Mouse (Mus musculus) thymus, postnatal 0 days (tissue): ENCODE results near the gene Zmynd8. TPM values are rescaled to one million over a fixed set of nuclear protein-coding genes. Genes with fewer than 3 reads are reported as not detected.
A peak's percentile ranks its signal among the peaks of the same experiment; 100 is the strongest.

ENCODE experiments used
- DNase-seq: peaks from one replicate; pipeline ENCODE4 v3.0.0-alpha.2; 2015; ENCODE audit warnings: low spot score
- polyA plus RNA-seq: library from polyadenylated mRNA; unstranded; fragments of >200 nt; fragmentation: Nextera tagmentation; extraction: Ambion mirVana; gene quantifications from 2 replicates; pipeline ENCODE4 v1.2.1, GENCODE M21; 2015

Zmynd8 gene
- polyA plus RNA-seq, 1 experiment from 2014 or later, result 46.7 TPM

DNA sequence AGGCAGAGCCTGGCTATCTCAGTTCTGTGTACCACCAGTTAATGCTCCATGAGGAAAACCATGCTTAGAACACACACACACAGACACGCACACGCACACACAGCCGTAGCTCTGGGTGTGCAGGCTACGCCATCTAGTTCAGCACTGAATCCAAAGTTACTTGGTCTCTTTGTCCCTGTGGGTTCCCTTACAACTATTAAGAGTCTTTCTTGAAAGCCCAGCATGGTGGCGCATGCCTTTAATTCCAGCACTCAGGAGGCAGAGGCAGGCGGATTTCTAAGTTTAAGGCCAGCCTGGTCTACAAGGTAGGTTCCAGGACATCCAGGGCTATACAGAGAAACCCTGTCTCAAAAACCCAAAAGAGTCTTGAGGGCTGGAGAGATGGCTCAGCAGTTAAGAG is 38.4 kb downstream of the Zmynd8 start:
- DNase-seq, result no peak

DNA sequence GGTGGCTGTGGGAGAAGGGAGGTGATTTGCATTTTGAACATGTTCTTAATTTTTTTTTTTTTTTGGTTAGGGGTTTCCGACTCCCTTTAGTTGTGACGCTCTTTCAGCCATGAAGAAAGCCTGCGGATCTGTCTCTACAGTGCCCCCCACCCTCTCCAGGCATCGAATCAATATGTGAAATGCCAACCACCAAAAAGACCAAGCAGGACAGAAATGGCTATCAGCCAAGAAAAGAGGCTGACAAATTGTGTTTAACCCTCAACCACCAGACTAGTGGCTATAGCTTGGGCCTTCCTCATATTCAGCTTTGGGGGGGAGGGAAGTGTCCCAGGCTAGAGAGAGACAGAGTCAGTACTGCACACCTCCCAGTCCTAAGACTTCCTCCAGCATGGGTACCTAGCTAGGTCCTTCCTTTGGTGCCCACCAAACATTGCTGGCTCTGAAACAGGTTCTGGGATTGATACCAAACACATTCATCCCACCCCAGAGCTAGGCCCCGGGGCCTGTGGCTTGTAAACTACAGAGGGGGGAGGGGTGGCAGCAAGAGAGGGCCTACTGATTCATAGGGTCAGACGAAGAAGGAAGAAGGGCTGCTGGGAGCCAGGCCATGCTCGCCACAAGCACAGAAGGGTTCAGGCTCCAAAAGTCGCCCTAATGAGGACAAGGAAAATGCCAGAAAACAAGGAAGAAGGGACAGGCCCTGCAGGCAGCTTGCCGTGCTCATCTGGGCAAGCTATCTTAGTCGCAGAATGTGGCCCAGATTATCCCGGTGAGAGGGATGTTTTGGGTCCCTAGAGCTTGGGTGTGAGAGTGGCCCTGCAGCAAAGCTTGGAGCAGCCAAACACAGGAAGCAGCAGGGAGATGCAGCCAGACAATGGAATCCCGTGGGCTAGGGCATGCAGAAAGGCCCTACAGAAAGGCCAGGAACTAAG is 40.1 kb downstream of the Zmynd8 start:
- no peak for DNase-seq

DNA sequence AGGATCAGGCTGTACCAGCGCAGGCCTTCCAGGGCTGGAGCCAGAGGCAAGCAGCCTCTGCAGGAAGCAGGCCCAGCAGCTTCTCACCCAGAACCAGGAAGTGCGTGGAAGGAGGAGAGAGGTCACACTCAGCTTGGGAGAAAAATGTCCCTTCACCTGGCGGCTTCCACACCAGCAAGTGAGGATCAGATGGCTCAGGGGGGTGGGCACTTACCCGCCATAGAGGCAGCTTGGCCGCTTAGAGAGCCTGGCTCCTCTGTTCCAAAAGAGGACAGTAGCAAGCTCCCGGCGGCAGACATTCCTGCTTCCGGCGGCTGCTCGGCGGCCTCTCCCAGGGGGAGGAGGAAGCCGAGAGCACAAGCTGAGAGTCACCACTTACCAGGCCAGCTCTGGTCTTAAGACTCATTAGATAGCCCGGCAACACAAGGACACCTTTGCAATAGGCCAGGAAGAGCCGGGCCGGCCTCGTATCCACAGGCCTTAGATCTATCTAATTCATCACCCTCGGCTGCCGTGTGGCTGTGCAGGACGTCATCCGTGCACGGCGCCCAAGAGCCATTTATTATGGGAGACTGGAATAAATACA is 40.9 kb downstream of the Zmynd8 start:
- peak; percentile 39 for DNase-seq

DNA sequence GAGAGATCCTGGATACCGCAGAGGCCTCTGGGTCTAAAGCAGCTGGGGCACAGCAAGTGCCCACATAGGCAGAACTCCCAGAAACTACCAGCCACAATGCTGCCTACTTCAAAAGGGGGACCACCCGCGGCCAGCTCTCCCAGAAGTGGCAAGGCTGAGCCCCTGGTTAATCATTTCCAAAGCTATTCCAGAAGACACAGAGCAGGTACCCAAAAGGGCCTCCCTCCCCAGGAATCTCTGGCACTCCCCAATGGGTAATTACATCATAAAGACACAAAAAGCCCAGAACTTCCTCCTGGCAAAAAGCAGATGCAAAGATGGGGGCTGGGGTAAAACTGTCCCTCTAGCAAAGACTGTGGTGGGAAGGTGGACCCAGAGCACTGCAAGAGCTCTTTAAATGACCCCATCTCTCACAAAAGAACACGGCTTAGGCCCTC is 41.4 kb downstream of the Zmynd8 start:
- DNase-seq, result no peak

DNA sequence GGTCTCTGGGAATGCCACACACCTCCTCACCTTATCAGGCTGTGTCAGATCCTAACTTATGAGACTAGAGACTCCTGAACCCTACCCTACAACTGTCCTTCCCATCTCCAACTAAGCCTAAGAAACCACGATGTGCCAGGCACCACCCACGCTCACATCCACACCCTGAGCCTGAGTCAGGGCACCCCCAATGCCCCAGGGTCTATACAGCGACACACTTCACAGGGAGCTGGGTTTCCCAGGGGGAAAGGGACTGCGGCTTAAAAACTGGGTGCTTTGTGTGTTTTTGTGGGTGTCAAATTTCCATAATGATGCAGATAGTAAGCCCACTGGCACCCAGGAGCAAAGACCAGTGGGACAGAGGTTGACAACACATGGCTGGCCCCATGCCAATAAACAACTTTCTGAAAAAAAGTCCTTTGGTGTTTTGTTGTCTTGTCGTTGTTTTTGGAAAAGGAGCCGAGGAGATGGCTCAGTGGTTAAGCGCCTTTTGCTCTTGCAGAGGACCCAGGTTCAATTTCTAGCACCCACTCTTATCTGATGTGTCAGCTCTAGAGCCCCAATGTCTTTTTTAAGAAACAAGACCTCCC is 42.1 kb downstream of the Zmynd8 start:
- no peak for DNase-seq

DNA sequence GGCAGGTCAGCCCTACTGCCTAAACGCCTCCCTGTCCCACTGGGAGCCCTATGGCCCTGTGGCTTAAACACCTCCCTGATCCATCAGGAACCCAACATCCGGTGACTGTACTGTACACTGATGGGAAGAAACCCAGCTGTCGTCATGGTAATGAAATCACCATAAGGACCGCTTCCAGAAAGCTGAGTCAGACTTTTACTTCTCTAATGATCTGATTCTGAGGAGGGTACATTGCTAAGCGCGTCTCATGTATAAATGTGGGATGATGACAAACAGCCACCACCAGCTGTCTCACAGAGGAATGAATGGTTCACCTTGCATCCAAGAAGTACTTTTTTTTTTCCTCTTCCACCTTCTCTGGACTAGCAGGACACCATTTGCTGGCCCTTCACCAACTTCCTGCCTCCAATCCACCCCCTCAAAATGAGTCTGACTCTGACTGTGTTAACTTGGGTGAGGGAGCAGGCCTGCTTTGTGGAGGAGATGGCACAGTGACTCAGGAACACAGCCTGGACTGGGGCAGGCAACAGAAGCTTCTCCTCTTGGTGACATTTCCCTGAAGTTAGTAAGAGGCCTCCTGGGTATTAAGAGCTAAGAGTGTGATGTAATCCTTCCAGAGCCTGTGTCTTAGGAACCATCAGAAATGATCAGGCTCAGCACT is 43.0 kb downstream of the Zmynd8 start:
- no peak for DNase-seq

DNA sequence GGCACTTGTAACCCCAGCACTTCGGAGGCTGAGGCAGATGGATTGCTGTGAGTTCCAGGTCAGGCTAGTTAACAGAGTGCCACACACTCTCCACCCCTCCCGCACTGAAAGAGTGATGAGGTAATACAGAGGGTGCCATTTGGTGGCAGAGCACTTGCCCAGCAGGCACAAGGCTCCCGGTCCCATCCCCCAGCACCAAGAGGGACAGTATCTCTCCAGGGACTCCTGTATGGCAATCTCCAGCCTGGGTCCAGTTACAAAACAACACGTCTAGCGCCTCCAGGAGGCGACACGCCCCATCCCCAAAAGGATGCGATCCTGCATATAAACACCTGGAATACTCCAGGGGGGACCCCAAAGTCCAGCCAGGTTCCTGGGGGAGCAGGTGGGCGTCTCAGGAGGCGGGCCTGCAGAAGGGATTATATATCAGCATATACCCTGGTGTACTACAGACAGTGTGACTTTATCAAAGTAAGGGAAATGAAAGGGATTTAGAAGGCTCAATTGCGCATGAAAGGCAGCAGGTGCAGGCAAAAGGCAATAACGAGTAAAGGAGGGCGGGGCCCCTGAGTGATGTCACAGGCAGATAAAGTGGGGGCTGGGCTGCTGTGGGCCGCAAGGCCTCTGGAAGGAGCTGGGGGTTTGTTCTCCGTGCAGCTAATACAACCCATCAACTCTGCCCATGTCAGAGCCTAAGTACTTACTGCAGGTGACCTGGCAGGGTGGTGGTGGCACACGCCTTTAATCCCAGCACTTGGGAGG is 44.4 kb downstream of the Zmynd8 start:
- DNase-seq, result peak; percentile 92

DNA sequence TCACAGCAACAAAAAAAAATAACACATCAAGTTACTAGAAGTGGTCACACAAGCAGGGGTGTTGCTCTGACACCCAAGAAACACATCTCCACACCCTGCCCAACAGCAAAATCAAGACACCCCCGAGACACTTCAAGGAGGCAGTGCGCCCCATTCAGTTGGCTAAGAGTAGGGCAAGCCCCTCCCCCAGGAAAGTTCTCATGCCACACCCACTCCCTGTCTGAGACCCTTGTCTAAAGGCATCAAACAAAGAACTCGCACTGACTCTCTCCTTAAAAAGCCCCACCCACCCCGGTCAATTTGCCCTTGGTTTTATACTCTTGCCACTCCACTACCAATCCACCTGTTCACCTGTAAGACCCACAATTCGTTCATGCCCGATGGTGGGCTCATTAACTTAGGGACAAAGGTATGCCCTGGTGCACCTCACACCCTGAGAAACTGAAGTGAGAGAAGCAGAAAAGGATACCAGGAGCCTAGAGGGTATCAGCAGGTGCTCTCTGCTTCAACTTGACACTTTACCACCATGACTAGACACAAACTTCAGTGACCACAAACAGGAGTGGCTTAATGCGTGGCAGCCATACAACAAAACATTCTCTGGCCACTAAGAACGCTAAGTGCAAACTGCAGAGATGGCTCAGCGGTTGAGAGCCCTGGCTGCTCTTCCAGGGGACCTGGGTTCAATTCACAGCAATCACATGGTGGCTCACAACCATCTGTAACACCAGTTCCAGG is 45.8 kb downstream of the Zmynd8 start:
- peak; percentile 40 for DNase-seq

DNA sequence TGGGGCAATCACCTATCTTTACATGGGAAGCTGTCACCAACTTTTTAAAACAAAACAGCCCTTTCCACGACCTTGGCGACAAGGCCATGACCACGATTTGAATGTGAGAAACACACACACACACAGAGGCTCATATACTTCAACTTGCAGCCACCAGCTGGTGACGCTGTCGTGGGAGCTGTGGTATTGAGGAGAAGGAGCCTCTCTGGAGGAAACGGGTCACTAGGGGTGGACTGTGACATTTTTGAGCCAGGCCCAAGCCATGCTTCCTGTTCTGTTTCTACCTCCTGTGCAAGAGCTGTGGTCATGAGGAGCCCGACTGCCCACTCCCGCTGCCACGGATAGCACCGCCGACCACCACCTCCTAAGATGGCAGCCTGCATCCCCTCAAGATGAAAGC is 46.4 kb downstream of the Zmynd8 start:
- DNase-seq, result peak; percentile 26

DNA sequence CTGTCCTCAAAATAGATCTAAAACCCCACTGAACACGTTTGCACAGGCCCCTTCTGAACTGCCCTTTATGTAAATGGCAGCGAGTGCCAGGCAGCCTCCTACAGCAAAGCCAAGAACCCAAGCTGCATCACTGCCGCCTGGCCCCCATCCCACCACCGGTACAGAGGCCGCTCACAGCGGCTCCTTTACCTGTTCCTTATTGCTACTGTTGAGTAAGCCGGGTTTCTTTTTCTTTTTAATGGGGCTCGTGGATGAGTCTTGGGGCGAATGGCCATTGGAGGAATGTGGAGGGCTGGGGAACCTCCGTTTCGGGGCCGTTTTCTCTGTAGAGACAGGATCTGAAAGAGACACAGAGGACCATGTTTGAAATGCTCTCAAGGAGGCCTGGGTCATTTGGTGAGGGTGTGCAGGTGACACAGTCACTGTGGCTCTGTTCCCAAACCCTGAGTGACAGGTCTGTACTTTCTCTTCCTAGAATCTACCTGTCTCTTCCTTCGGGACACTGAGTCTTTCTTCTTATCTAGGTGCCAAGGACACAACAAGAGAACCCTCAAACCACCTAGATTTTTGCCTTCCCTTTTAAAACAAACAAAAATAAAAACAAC is 46.9 kb downstream of the Zmynd8 start:
- no peak for DNase-seq

DNA sequence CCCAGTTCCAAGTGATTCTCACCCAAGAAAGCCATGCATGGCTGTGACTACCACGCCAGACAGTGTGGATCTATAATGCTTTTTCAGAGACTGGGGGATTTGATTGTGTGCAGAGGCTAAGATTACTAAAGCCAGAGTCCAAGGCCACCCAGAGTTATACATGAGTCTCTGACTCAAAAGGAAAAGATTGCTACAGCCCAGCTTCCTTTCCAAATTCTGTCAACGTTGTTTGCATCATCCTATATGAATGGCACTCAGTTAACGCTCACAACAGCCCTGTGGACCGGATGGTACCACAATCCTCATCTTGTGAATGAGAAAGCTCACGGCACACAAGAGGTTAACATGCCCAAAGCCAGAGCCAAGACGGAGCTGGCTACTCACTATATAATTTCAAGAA is 48.0 kb downstream of the Zmynd8 start:
- DNase-seq, result no peak

DNA sequence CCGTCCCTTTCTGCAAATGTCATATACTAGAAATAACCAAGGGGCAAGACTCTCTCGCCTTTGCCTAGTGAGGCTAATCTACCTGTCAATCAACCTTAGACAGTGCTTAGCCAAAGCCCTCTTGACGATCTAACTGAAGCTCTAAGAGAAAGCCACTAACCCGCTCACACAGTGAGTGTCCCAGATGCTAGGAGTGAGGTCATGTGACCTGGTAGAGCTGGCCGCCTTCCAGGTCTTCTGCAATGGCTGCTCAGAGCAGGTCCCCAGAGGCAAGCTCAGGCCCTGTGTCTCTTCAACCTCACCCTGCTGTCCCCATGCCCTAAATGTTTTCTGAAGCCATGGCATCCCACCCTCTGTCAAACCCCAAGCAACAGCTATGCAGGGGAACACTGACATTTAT is 49.7 kb downstream of the Zmynd8 start:
- DNase-seq, result no peak

DNA sequence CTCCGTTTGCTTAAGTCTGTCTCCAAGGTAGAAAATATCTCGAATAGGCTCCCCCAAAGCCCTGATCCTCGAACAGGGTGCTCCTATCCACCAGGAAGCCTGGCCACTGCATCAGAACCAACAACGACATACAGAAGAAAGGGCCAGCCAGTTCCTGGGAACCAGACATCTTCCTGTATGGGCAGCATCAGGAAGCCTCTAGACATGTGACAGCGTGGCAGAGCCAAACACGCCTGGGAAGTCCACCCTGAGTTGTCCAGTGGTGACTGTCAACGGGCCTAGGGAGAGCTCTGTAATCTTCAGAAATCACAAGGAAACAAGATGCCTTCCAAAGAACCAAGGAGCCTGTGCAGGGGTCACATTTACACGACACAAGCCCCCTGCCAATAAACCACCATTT is 52.0 kb downstream of the Zmynd8 start:
- DNase-seq, result no peak

DNA sequence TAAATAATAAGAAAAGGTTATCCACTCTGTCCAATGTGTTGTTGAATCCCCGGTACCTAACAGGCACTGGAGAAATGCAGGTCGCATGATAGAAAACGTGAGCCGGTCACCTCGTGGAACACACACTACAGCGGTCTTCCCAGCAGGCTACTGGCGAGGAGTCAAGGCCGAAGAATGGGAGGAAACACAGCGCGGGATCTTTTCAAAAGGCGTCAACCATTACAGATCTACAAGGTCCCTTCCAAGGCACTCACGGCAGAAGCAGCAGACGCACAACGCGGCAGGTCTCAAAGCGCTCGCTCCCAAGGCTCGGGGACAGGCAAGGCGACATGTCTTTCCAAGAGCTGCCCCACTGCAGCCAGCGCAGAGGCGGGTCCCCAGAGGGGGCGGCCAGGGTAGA is 53.3 kb downstream of the Zmynd8 start:
- DNase-seq, result no peak

DNA sequence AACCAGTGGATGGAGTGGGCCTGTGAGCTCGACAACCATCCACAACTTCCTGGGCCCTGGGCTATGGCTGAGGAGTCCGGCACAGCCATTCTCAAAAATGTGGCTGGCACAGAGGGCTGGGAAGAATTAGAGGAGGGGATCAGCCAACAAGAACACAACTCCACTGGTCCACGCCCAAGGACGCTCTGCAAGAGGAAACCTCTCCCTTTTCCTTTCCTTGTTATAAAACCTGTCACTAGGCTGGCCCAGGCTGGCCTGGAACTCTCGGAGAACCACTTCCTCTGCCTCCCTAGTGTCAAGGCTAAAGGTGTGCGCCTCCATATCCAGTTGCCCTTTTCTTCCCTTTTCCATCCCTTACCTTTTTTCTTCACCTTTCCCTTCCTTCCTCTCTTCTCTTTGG is 55.5 kb downstream of the Zmynd8 start:
- DNase-seq, result no peak

DNA sequence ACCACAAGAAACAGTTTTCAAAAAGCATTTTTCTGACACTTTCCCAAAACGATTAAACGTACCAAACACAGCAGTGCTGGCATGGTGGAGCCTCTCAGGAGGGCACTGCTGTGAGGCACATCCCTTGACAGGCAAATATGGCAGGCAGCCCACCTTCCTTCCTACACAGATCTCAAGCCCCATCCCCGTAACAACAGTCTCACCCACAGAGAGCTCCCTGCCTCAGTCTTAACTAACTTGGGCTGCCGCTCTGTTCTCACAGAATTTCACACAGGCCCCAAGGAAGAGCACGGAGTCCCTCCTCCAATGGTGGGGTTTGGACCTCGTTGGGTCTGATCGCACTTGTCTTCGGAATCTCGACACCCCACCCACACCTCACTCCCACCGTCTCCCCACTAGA is 56.6 kb downstream of the Zmynd8 start:
- DNase-seq, result no peak

DNA sequence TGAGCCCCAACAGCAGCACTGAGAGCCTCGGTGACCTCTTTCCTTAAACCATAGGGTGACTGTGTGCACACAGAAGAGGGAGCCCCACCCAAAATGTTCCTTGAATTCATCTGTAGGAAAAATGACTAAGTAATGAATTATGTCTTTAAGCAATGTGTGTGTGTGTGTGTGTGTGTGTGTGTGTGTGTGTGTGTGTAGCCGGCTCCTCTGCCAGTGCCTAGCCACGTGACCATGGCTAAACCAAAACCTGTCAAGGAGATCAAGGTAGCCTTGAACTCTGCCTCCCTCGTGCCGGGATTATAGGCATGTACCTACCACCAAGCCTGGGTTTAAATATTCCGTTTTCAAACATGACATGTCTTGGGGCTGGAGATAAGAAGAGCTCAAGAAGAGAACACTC is 57.0 kb downstream of the Zmynd8 start:
- no peak for DNase-seq

DNA sequence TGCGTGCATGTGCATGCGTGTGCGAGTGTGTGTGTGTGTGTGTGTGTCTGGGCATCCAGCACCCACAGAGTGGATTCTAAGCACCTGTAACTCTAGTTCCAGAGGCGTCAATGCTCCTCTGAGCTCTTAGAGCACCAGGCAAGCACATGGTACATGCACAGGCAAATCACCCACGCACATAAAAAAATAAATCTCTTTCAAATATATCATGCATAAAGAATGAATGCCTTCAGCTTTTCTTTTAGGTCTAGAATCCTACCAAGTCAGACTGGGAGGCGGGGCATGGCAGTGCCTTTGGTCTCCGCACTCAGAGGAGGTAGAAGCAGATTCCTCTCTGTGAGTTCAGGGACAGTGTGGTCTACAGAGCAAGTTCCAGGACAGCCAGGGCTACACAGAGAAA is 58.0 kb downstream of the Zmynd8 start:
- no peak for DNase-seq

DNA sequence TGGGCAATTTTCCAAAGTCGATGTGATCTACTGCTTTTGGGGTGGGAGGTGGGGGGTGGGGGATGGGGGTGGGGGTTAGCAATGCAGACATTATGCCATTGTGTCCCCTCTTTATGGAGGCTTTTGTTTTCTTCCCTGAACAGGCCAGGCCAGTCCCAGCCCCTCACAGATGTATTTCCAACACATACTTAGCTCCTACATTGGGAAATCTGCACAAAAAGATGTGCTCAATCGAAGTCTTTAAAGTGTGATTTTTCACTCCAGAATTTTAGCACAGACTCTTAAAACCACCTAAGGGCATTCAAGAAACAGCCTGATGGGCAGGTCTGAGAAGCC is 59.5 kb downstream of the Zmynd8 start:
- no peak for DNase-seq

DNA sequence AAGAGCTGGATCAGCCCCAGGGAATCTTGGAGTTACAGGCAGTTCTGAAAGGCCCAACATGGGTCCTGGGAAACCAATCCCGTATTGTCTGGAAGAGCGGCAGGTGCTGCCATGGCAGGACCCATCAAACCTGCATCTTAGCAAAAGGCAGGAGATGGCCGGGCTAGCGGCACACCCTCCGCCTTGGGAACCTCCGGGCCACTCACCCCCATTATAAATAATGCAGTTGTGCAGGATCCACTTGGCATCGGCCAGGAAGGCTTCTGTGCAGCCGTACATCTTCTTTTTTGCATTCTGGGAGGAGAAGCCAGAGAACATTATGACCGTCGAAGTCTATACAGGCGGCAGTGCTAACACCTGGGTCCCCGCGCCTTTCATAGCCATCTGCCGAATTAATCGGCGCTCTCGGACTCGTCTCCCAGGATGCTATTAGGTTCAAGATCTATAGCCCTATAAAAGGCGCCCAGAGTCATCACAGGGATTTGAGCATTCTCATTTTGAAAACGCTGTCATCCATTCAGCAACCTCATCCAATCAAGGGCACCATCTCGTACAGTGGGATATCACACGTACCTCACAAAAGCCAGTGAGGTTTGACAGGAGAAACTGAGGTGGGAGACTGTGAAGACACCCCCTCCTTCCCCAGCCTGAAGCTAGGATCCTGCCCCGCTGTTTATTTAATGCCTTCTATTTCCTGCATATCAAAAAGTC is 60.1 kb downstream of the Zmynd8 start:
- DNase-seq, result no peak
